Mouse (Mus musculus): ENCODE data around the gene Zfp507.
A peak's percentile ranks its signal among the peaks of the same experiment; 100 is the strongest.

GRCm38 (mm10) chr7:35740489-35741230 is 62.1 kb downstream of the Zfp507 start:
- TF ChIP-seq EP300 (optimal IDR thresholded peaks at IDR 0.05) (no peak), CTCF (IDR thresholded peaks at IDR 0.05; ENCODE audit: low read depth) (peak; percentile 74)
